Mouse (Mus musculus) spleen, adult 2 months (tissue): ENCODE results near the gene Atg7.

Experiments
- CTCF ChIP-seq: fragments of 200-500 bp; IDR thresholded peaks from 2 replicates; pipeline ENCODE4 v1.5.1; 2011; ENCODE audit warnings: mild to moderate bottlenecking, inconsistent platforms; ENCODE audit not compliant: insufficient read depth, insufficient read length, insufficient replicate concordance; ENCODE audit errors: extremely low read depth
- POLR2A ChIP-seq: fragments of 200-500 bp; IDR thresholded peaks from 2 replicates; pipeline ENCODE4 v1.6.1; 2011; ENCODE audit warnings: low read depth, low read length, inconsistent platforms

GRCm38 (mm10) chr6:114899652-114900051, 256.8 kb downstream of the Atg7 start:
- TF ChIP-seq CTCF (no peak), POLR2A (no peak)
